Mouse (Mus musculus) MEL (cell line): ENCODE measurements around the gene Gm20388. TPM values are rescaled to one million over a fixed set of nuclear protein-coding genes. Genes with fewer than 3 reads are reported as not detected.

Experiments
- DNase-seq: peaks from one replicate; pipeline ENCODE4 v3.0.0; 2011; ENCODE audit warnings: low read depth, low spot score
- H3K27ac ChIP-seq: 2 replicates; pipeline ENCODE4 v1.5.1; 2012; ENCODE audit warnings: low read depth, mild to moderate bottlenecking, control low read depth, low read length, moderate library complexity; ENCODE audit not compliant: control insufficient read depth
- H3K27me3 ChIP-seq, 2 experiments: fragments of 150-350 bp in 1 of 2; sonication (generic) in 1 of 2; 2 replicates each; pipeline ENCODE4 v1.6.1; 2012; ENCODE audit warnings: low read length in 2 of 2, mild to moderate bottlenecking in 2 of 2, improper control_type of control experiment in 1 of 2, moderate library complexity in 1 of 2; ENCODE audit not compliant: insufficient read depth in 2 of 2, control insufficient read depth in 1 of 2
- H3K36me3 ChIP-seq, 2 experiments: 2 replicates each; pipeline ENCODE4 v1.6.1; 2012 to 2014; ENCODE audit warnings: low read length in 2 of 2, improper control_type of control experiment in 1 of 2, inconsistent platforms in 1 of 2, mild to moderate bottlenecking in 1 of 2; ENCODE audit not compliant: insufficient read depth in 2 of 2, control insufficient read depth in 1 of 2
- H3K4me1 ChIP-seq, 2 experiments: fragments of 150-350 bp in 1 of 2; sonication (generic) in 1 of 2; 2 replicates each; pipeline ENCODE4 v1.6.1; 2012; ENCODE audit warnings: low read length in 2 of 2, improper control_type of control experiment in 1 of 2, mild to moderate bottlenecking in 1 of 2; ENCODE audit not compliant: insufficient read depth in 2 of 2, control insufficient read depth in 1 of 2
- H3K4me3 ChIP-seq, 2 experiments: fragments of 150-350 bp in 1 of 2; sonication (generic) in 1 of 2; 2 replicates each; pipeline ENCODE4 v1.5.1; 2012; ENCODE audit warnings: low read depth in 2 of 2, low read length in 2 of 2, mild to moderate bottlenecking in 2 of 2, moderate library complexity in 2 of 2, control low read depth in 1 of 2, improper control_type of control experiment in 1 of 2; ENCODE audit not compliant: control insufficient read depth in 1 of 2, insufficient read depth in 1 of 2
- H3K79me2 ChIP-seq: 2 replicates; pipeline ENCODE4 v1.6.1; 2012; ENCODE audit warnings: mild to moderate bottlenecking, low read length, moderate library complexity; ENCODE audit not compliant: control insufficient read depth, poor library complexity, insufficient read depth
- H3K9ac ChIP-seq: 2 replicates; pipeline ENCODE4 v1.6.1; 2012; ENCODE audit warnings: low read depth, mild to moderate bottlenecking, control low read depth, low read length, moderate library complexity; ENCODE audit not compliant: control insufficient read depth, poor library complexity, severe bottlenecking
- H3K9me3 ChIP-seq: fragments of 150-350 bp; sonication (generic); replicated peaks from 2 replicates; pipeline ENCODE4 v1.6.1; 2012; ENCODE audit warnings: mild to moderate bottlenecking, low read length, improper control_type of control experiment, moderate library complexity; ENCODE audit not compliant: insufficient read depth
- BHLHE40 ChIP-seq: IDR thresholded peaks from 2 replicates; pipeline ENCODE4 v1.6.1; 2012; ENCODE audit warnings: low read depth, mild to moderate bottlenecking, inconsistent platforms, low read length, improper control_type of control experiment, borderline replicate concordance
- CHD1 ChIP-seq: IDR thresholded peaks from 2 replicates; pipeline ENCODE4 v1.6.1; 2012; ENCODE audit warnings: low read depth, mild to moderate bottlenecking, inconsistent platforms, low read length, improper control_type of control experiment
- CHD2 ChIP-seq: IDR thresholded peaks from 2 replicates; pipeline ENCODE4 v1.6.1; 2011; ENCODE audit warnings: low read length, improper control_type of control experiment
- CTCF ChIP-seq, 3 experiments: IDR thresholded peaks in 2 of 3; conservative IDR thresholded peaks in 1 of 3; 2 replicates each; pipeline ENCODE4 v1.5.1; 2011 to 2012; ENCODE audit warnings: low read length in 3 of 3, low read depth in 2 of 3, mild to moderate bottlenecking in 2 of 3, improper control_type of control experiment in 1 of 3, inconsistent platforms in 1 of 3, mixed read lengths in 1 of 3, moderate library complexity in 1 of 3; ENCODE audit not compliant: control insufficient read depth in 1 of 3, insufficient read depth in 1 of 3, poor library complexity in 1 of 3, severe bottlenecking in 1 of 3
- E2F4 ChIP-seq: IDR thresholded peaks from 2 replicates; pipeline ENCODE4 v1.6.1; 2011; ENCODE audit warnings: low read depth, low read length, improper control_type of control experiment, borderline replicate concordance
- ELF1 ChIP-seq: IDR thresholded peaks from 2 replicates; pipeline ENCODE4 v1.6.1; 2014; ENCODE audit warnings: low read depth, mild to moderate bottlenecking, inconsistent platforms, low read length, improper control_type of control experiment, moderate library complexity
- EP300 ChIP-seq, 2 experiments: IDR thresholded peaks; 2 replicates each; pipeline ENCODE4 v1.6.1; 2011; ENCODE audit warnings: improper control_type of control experiment in 2 of 2, low read length in 2 of 2, low read depth in 1 of 2, mild to moderate bottlenecking in 1 of 2
- ETS1 ChIP-seq: IDR thresholded peaks from 2 replicates; pipeline ENCODE4 v1.6.1; 2012; ENCODE audit warnings: low read depth, mild to moderate bottlenecking, inconsistent platforms, low read length, improper control_type of control experiment, moderate library complexity
- GABPA ChIP-seq: IDR thresholded peaks from 2 replicates; pipeline ENCODE4 v1.6.1; 2012; ENCODE audit warnings: low read depth, mild to moderate bottlenecking, inconsistent platforms, low read length, improper control_type of control experiment, moderate library complexity
- GATA1 ChIP-seq: IDR thresholded peaks from 2 replicates; pipeline ENCODE4 v1.6.1; 2011; ENCODE audit warnings: low read depth, low read length, improper control_type of control experiment
- HCFC1 ChIP-seq: IDR thresholded peaks from 2 replicates; pipeline ENCODE4 v1.6.1; 2012; ENCODE audit warnings: low read depth, mild to moderate bottlenecking, inconsistent platforms, low read length, improper control_type of control experiment, moderate library complexity
- JUND ChIP-seq: IDR thresholded peaks from 2 replicates; pipeline ENCODE4 v1.6.1; 2011; ENCODE audit warnings: low read depth, mild to moderate bottlenecking, improper control_type of control experiment, low read length
- KAT2A ChIP-seq: conservative IDR thresholded peaks from 2 replicates; pipeline ENCODE4 v1.6.1; 2012; ENCODE audit warnings: low read depth, low read length, improper control_type of control experiment, inconsistent platforms
- MAFK ChIP-seq: IDR thresholded peaks from 2 replicates; pipeline ENCODE4 v1.6.1; 2011; ENCODE audit warnings: low read depth, mild to moderate bottlenecking, low read length, improper control_type of control experiment, borderline replicate concordance
- MAX ChIP-seq: IDR thresholded peaks from 2 replicates; pipeline ENCODE4 v1.6.1; 2011; ENCODE audit warnings: low read length, improper control_type of control experiment
- MEF2A ChIP-seq: IDR thresholded peaks from 2 replicates; pipeline ENCODE4 v1.6.1; 2014; ENCODE audit warnings: low read depth, mild to moderate bottlenecking, inconsistent platforms, low read length, improper control_type of control experiment; ENCODE audit not compliant: poor library complexity, insufficient replicate concordance, severe bottlenecking; ENCODE audit errors: extremely low read depth
- MXI1 ChIP-seq: IDR thresholded peaks from 2 replicates; pipeline ENCODE4 v1.6.1; 2011; ENCODE audit warnings: mild to moderate bottlenecking, low read depth, low read length, improper control_type of control experiment
- MYB ChIP-seq: IDR thresholded peaks from 2 replicates; pipeline ENCODE4 v1.6.1; 2011; ENCODE audit warnings: mild to moderate bottlenecking, low read depth, low read length, improper control_type of control experiment
- MYC ChIP-seq: IDR thresholded peaks from 2 replicates; pipeline ENCODE4 v1.6.1; 2011; ENCODE audit warnings: low read depth, mild to moderate bottlenecking, low read length, improper control_type of control experiment, moderate library complexity
- NELFE ChIP-seq: IDR thresholded peaks from 2 replicates; pipeline ENCODE4 v1.6.1; 2011; ENCODE audit warnings: low read depth, low read length, improper control_type of control experiment
- NRF1 ChIP-seq: IDR thresholded peaks from 2 replicates; pipeline ENCODE4 v1.6.1; 2014; ENCODE audit warnings: low read depth, mild to moderate bottlenecking, inconsistent platforms, low read length, improper control_type of control experiment, moderate library complexity; ENCODE audit not compliant: poor library complexity, insufficient read depth, severe bottlenecking
- POLR2A ChIP-seq, 2 experiments: IDR thresholded peaks; 2 replicates each; pipeline ENCODE4 v1.6.1; 2011 to 2012; ENCODE audit warnings: low read length in 2 of 2, mild to moderate bottlenecking in 2 of 2, control low read depth in 1 of 2, improper control_type of control experiment in 1 of 2, low read depth in 1 of 2, moderate library complexity in 1 of 2; ENCODE audit not compliant: control insufficient read depth in 1 of 2, insufficient read depth in 1 of 2, poor library complexity in 1 of 2
- POLR2AphosphoS2 ChIP-seq: IDR thresholded peaks from 2 replicates; pipeline ENCODE4 v1.6.1; 2011; ENCODE audit warnings: low read length, improper control_type of control experiment
- POLR2AphosphoS5 ChIP-seq: IDR thresholded peaks from 2 replicates; pipeline ENCODE4 v1.6.1; 2012; ENCODE audit warnings: low read depth, borderline replicate concordance, mild to moderate bottlenecking, inconsistent platforms, low read length, moderate library complexity, mixed read lengths
- RAD21 ChIP-seq: IDR thresholded peaks from 2 replicates; pipeline ENCODE4 v1.6.1; 2011; ENCODE audit warnings: mild to moderate bottlenecking, low read depth, low read length, improper control_type of control experiment
- RCOR1 ChIP-seq: IDR thresholded peaks from 2 replicates; pipeline ENCODE4 v1.6.1; 2012; ENCODE audit warnings: low read depth, mild to moderate bottlenecking, inconsistent platforms, low read length, improper control_type of control experiment
- SMC3 ChIP-seq: IDR thresholded peaks from 2 replicates; pipeline ENCODE4 v1.6.1; 2011; ENCODE audit warnings: low read depth, low read length, improper control_type of control experiment
- TAL1 ChIP-seq: IDR thresholded peaks from 2 replicates; pipeline ENCODE4 v1.6.1; 2012; ENCODE audit warnings: mild to moderate bottlenecking, inconsistent platforms, low read length, moderate library complexity, mixed read lengths
- TBP ChIP-seq: IDR thresholded peaks from 2 replicates; pipeline ENCODE4 v1.8.0; 2011; ENCODE audit warnings: low read depth, low read length, improper control_type of control experiment
- TCF12 ChIP-seq: IDR thresholded peaks from 2 replicates; pipeline ENCODE4 v1.6.1; 2014; ENCODE audit warnings: low read depth, mild to moderate bottlenecking, inconsistent platforms, low read length, improper control_type of control experiment, moderate library complexity
- UBTF ChIP-seq: IDR thresholded peaks from 2 replicates; pipeline ENCODE4 v1.6.1; 2012; ENCODE audit warnings: low read depth, mild to moderate bottlenecking, inconsistent platforms, low read length, improper control_type of control experiment, moderate library complexity, borderline replicate concordance; ENCODE audit not compliant: insufficient read depth
- USF1 ChIP-seq: IDR thresholded peaks from 2 replicates; pipeline ENCODE4 v1.6.1; 2014; ENCODE audit warnings: low read depth, mild to moderate bottlenecking, inconsistent platforms, low read length, improper control_type of control experiment, moderate library complexity
- USF2 ChIP-seq, 2 experiments: IDR thresholded peaks; 2 replicates each; pipeline ENCODE4 v1.6.1; 2011 to 2012; ENCODE audit warnings: improper control_type of control experiment in 2 of 2, low read length in 2 of 2, borderline replicate concordance in 1 of 2, inconsistent platforms in 1 of 2, low read depth in 1 of 2, mild to moderate bottlenecking in 1 of 2; ENCODE audit not compliant: insufficient read depth in 1 of 2
- ZC3H11A ChIP-seq: IDR thresholded peaks from 2 replicates; pipeline ENCODE4 v1.6.1; 2012; ENCODE audit warnings: low read depth, mild to moderate bottlenecking, inconsistent platforms, low read length, improper control_type of control experiment
- ZKSCAN1 ChIP-seq: IDR thresholded peaks from 2 replicates; pipeline ENCODE4 v1.6.1; 2012; ENCODE audit warnings: low read depth, mild to moderate bottlenecking, inconsistent platforms, low read length, improper control_type of control experiment, moderate library complexity
- ZMIZ1 ChIP-seq: IDR thresholded peaks from 2 replicates; pipeline ENCODE4 v1.6.1; 2012; ENCODE audit warnings: low read depth, mild to moderate bottlenecking, inconsistent platforms, low read length, improper control_type of control experiment, moderate library complexity
- ZNF384 ChIP-seq: IDR thresholded peaks from 2 replicates; pipeline ENCODE4 v1.6.1; 2012; ENCODE audit warnings: low read depth, mild to moderate bottlenecking, inconsistent platforms, low read length, improper control_type of control experiment
- polyA plus RNA-seq, 2 experiments: library from polyadenylated mRNA; stranded (reverse) in 1 of 2; unstranded in 1 of 2; fragments of >175 nt in 1 of 2; fragments of >200 nt in 1 of 2; gene quantifications; 2 replicates each; pipeline versions ENCODE4 v1.2.1 to v1.2.4; 2012; ENCODE audit warnings: low replicate concordance in 2 of 2, low read depth in 1 of 2; ENCODE audit not compliant: insufficient read length in 2 of 2, insufficient read depth in 1 of 2, missing spikeins in 1 of 2
- total RNA-seq: library from RNA; depleted of rRNA; stranded (reverse); fragments of 300-350 nt; gene quantifications from 2 replicates; pipeline ENCODE4 v1.2.3, GENCODE M21; 2012

The Gm20388 gene
- total and polyA plus RNA-seq, 3 experiments = 11.1 to 17.8 TPM; not detected in 1

DNA sequence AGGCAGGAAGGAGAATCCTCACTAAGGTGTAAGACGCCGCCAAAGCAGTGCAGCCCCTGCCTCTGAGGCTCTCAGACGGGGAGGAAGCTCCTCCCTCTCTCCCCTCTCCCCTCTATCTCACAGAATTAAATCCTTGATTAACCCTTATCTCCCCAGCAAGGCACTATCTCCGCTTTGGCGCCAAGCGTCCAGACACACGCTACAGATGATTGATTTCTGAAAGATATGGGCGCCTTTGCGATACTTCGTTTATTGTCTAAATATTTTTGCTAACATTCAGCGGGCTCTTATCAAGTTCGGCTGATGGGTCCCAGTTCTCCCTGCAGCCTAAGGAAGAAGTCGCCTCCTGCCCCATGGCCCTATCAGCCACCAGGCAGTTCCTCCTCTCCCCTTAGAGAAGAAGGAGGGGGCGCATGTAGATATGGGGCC lies 2415.5 kb downstream of the Gm20388 start:
- Histone ChIP-seq H3K27ac (peak overlapping the region; percentile 91), H3K79me2 (peaks cover 28% of the 10 kb centered on the region), H3K27me3 (no peaks in the 10 kb centered on the region), H3K9ac (peak overlapping the region; percentile 67), H3K4me3 (peak overlapping the region; percentile 18 to 36; a peak in 3 of 4 replicates), H3K36me3 (peaks cover 13 to 64% of the 10 kb centered on the region in 2 experiments; a peak in 3 of 4 replicates), H3K9me3 (no peaks in the 10 kb centered on the region), H3K4me1 (peaks cover 25 to 60% of the 10 kb centered on the region in 2 experiments)
- peak; percentile 86 for DNase-seq
- TF ChIP-seq NRF1 (no peak), EP300 (IDR thresholded peaks at IDR 0.05; ENCODE audit: low read depth in 1 of 2, low read length in 2 of 2) (peak; percentile 72 to 76), GABPA (no peak), UBTF (no peak), ELF1 (no peak), TAL1 (peak; percentile 73), CHD1 (no peak), GATA1 (peak; percentile 93), NELFE (0 out of 2 replicates have a peak, but pooled peaks have one; percentile 20), TCF12 (peak; percentile 81), MAX (no peak; the same call in 1 of the 2 replicates), ZMIZ1 (no peak), CHD2 (no peak), POLR2AphosphoS2 (0 out of 2 replicates have a peak, but pooled peaks have one; percentile 16), POLR2A (IDR thresholded peaks at IDR 0.05; ENCODE audit: control insufficient read depth in 1 of 2, insufficient read depth in 1 of 2, low read depth in 1 of 2, low read length in 2 of 2, poor library complexity in 1 of 2) (peak in 1 of 2 experiments; percentile 50; a peak in 2 of 4 replicates), JUND (no peak), MYB (no peak), TBP (peak; percentile 35; the same call in 1 of the 2 replicates), KAT2A (no peak), USF2 (IDR thresholded peaks at IDR 0.05; ENCODE audit: borderline replicate concordance in 1 of 2, insufficient read depth in 1 of 2, low read depth in 1 of 2, low read length in 2 of 2) (no peak), MYC (no peak), USF1 (no peak), MAFK (no peak), POLR2AphosphoS5 (no peak), MXI1 (no peak; the same call in 1 of the 2 replicates), HCFC1 (peak; percentile 10; the same call in 1 of the 2 replicates), CTCF (IDR thresholded peaks at IDR 0.05 in 2 of 3, conservative IDR thresholded peaks at IDR 0.05 in 1 of 3; ENCODE audit: control insufficient read depth in 1 of 3, insufficient read depth in 1 of 3, low read depth in 2 of 3, low read length in 3 of 3, poor library complexity in 1 of 3, severe bottlenecking in 1 of 3) (no peak), ZC3H11A (no peak), SMC3 (no peak), E2F4 (peak; percentile 71; the same call in 1 of the 2 replicates), ETS1 (peak; percentile 91), RCOR1 (peak; percentile 58; the same call in 1 of the 2 replicates), ZNF384 (no peak), BHLHE40 (peak; percentile 20; the same call in 1 of the 2 replicates), RAD21 (no peak), ZKSCAN1 (no peak; the same call in 1 of the 2 replicates), MEF2A (no peak)
